Mouse (Mus musculus) lung, embryonic 14.5 days (tissue): ENCODE results near the gene Socs2. TPM values are rescaled to one million over a fixed set of nuclear protein-coding genes. Genes with fewer than 3 reads are reported as not detected.

Source experiments
- ATAC-seq: fragments of 200-750 bp; cut with Nextera tagmentation; 2 replicates; pipeline ENCODE4 v1.8.0; 2017; ENCODE audit warnings: mild to moderate bottlenecking, moderate TSS enrichment, moderate library complexity; ENCODE audit not compliant: insufficient read depth
- DNase-seq: peaks from one replicate; pipeline ENCODE4 v3.0.0-alpha.2; 2015
- H3K27ac ChIP-seq: fragments of 300-500 bp; sonication (generic); 2 replicates; pipeline ENCODE4 v1.5.1; 2014; ENCODE audit warnings: low read depth, mild to moderate bottlenecking, moderate library complexity
- H3K27me3 ChIP-seq: fragments of 300-500 bp; sonication (generic); 2 replicates; pipeline ENCODE4 v1.6.1; 2014; ENCODE audit warnings: low read length, control low read depth; ENCODE audit not compliant: insufficient read depth
- H3K36me3 ChIP-seq: fragments of 300-500 bp; sonication (generic); 2 replicates; pipeline ENCODE4 v1.6.1; 2014; ENCODE audit warnings: control low read depth; ENCODE audit not compliant: insufficient read depth
- H3K4me1 ChIP-seq: fragments of 300-500 bp; sonication (generic); 2 replicates; pipeline ENCODE4 v1.6.1; 2014; ENCODE audit warnings: antibody characterized with exemption, control low read depth; ENCODE audit not compliant: insufficient read depth
- H3K4me2 ChIP-seq: fragments of 300-500 bp; sonication (generic); 2 replicates; pipeline ENCODE4 v1.6.1; 2014; ENCODE audit warnings: mild to moderate bottlenecking
- H3K4me3 ChIP-seq: fragments of 300-500 bp; sonication (generic); 2 replicates; pipeline ENCODE4 v1.5.1; 2014; ENCODE audit warnings: low read depth, low read length
- H3K9ac ChIP-seq: fragments of 300-500 bp; sonication (generic); 2 replicates; pipeline ENCODE4 v1.6.1; 2014
- H3K9me3 ChIP-seq: fragments of 300-500 bp; sonication (generic); 2 replicates; pipeline ENCODE4 v1.6.1; 2016; ENCODE audit warnings: low read depth, low read length, control low read depth
- CTCF ChIP-seq: IDR thresholded peaks from 2 replicates; pipeline ENCODE4 v1.5.1; 2016; ENCODE audit warnings: antibody characterized with exemption, low read depth
- WGBS: fragments of 180-500 bp; shearing (Covaris S2); extraction: QIAGEN DNeasy Blood & Tissue Kit; methylation state at CpG from one replicate; pipeline ENCODE4 v1.1.7; 2014; 5-methylcytosine and 5-hydroxymethylcytosine counted together
- polyA plus RNA-seq: library from polyadenylated mRNA; unstranded; fragments of >200 nt; fragmentation: Nextera tagmentation; extraction: Ambion mirVana; gene quantifications from 2 replicates; pipeline ENCODE4 v1.2.1, GENCODE M21; 2014

Socs2 gene
- polyA plus RNA-seq, 1 experiment from 2014 or later: 124 TPM

GRCm38 (mm10) chr10:95457367-95458049, 40.5 kb upstream of the Socs2 start:
- no peak overlapping the region for H3K4me2 ChIP-seq
- H3K36me3 ChIP-seq: no peaks in the 10 kb centered on the region
- WGBS: 78% methylated on average over 8 of the region's 8 CpGs
- no peak for TF ChIP-seq CTCF
- H3K27ac ChIP-seq: peak overlapping the region; percentile 33; the same call in 1 of the 2 replicates
- no peak overlapping the region for H3K9ac ChIP-seq
- ATAC-seq (no peak), DNase-seq (no peak)
- no peak overlapping the region for H3K4me3 ChIP-seq
- no peaks in the 10 kb centered on the region for H3K4me1 ChIP-seq
- no peaks in the 10 kb centered on the region for H3K9me3 ChIP-seq
- H3K27me3 ChIP-seq: no peaks in the 10 kb centered on the region

- DNase-seq (no peak), ATAC-seq (no peak)
- H3K36me3 ChIP-seq: no peaks in the 10 kb centered on the region
- no peaks in the 10 kb centered on the region for H3K27me3 ChIP-seq
- H3K4me1 ChIP-seq: no peaks in the 10 kb centered on the region
- H3K9me3 ChIP-seq: no peaks in the 10 kb centered on the region
- H3K4me2 ChIP-seq: no peak overlapping the region
- no peak overlapping the region for H3K27ac ChIP-seq
- no peak overlapping the region for H3K9ac ChIP-seq
- H3K4me3 ChIP-seq: no peak overlapping the region
- 56% methylated on average over 2 of the region's 2 CpGs for WGBS
- TF ChIP-seq CTCF: no peak
These were observed 39.1 kb upstream of the Socs2 start for GRCm38 (mm10) chr10:95456103-95456502.

- H3K4me2 ChIP-seq: no peak overlapping the region
- no peak for DNase-seq
- TF ChIP-seq CTCF: no peak
- 86% methylated on average over 5 of the region's 5 CpGs for WGBS
- H3K27me3 ChIP-seq: no peaks in the 10 kb centered on the region
- no peak overlapping the region for H3K9ac ChIP-seq
- ATAC-seq: no peak
- H3K9me3 ChIP-seq: no peaks in the 10 kb centered on the region
- H3K4me3 ChIP-seq: no peak overlapping the region
- H3K27ac ChIP-seq: no peak overlapping the region
- H3K36me3 ChIP-seq: no peaks in the 10 kb centered on the region
- no peaks in the 10 kb centered on the region for H3K4me1 ChIP-seq
These were observed 36.3 kb upstream of the Socs2 start for GRCm38 (mm10) chr10:95453282-95453681.

DNA sequence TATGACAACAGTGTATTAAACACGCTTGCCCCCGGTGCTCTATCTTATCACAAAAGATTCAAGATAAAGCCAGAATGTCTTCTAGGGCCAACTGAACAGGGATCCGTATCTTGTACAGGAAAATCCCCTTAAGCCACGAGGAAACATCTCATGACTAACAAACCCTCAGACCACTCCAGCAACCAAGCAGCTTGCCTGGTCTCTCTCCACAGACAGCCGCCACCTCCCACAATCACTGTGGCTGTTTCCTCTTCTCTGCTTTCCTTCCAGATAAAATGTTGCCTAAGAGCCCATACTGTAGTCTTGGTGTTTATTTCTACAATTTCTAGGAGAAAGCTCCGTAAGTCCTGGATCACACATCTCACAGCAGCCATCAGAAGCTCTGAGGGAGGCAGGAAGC, 32.1 kb upstream of the Socs2 start:
- no peaks in the 10 kb centered on the region for H3K9me3 ChIP-seq
- TF ChIP-seq CTCF: no peak
- no peaks in the 10 kb centered on the region for H3K36me3 ChIP-seq
- H3K27ac ChIP-seq: no peak overlapping the region
- no peak for ATAC-seq
- no peaks in the 10 kb centered on the region for H3K4me1 ChIP-seq
- 44% methylated on average over 6 of the region's 6 CpGs for WGBS
- DNase-seq: no peak
- no peak overlapping the region for H3K9ac ChIP-seq
- H3K27me3 ChIP-seq: no peaks in the 10 kb centered on the region
- H3K4me3 ChIP-seq: no peak overlapping the region
- H3K4me2 ChIP-seq: no peak overlapping the region

GRCm38 (mm10) chr10:95447954-95448353, 31.0 kb upstream of the Socs2 start:
- no peaks in the 10 kb centered on the region for H3K36me3 ChIP-seq
- H3K4me3 ChIP-seq: no peak overlapping the region
- WGBS: 90% methylated on average over 16 of the region's 16 CpGs
- no peak overlapping the region for H3K4me2 ChIP-seq
- DNase-seq: no peak
- ATAC-seq: no peak
- H3K27ac ChIP-seq: no peak overlapping the region
- no peaks in the 10 kb centered on the region for H3K4me1 ChIP-seq
- no peaks in the 10 kb centered on the region for H3K27me3 ChIP-seq
- no peaks in the 10 kb centered on the region for H3K9me3 ChIP-seq
- TF ChIP-seq CTCF: no peak
- no peak overlapping the region for H3K9ac ChIP-seq

DNA sequence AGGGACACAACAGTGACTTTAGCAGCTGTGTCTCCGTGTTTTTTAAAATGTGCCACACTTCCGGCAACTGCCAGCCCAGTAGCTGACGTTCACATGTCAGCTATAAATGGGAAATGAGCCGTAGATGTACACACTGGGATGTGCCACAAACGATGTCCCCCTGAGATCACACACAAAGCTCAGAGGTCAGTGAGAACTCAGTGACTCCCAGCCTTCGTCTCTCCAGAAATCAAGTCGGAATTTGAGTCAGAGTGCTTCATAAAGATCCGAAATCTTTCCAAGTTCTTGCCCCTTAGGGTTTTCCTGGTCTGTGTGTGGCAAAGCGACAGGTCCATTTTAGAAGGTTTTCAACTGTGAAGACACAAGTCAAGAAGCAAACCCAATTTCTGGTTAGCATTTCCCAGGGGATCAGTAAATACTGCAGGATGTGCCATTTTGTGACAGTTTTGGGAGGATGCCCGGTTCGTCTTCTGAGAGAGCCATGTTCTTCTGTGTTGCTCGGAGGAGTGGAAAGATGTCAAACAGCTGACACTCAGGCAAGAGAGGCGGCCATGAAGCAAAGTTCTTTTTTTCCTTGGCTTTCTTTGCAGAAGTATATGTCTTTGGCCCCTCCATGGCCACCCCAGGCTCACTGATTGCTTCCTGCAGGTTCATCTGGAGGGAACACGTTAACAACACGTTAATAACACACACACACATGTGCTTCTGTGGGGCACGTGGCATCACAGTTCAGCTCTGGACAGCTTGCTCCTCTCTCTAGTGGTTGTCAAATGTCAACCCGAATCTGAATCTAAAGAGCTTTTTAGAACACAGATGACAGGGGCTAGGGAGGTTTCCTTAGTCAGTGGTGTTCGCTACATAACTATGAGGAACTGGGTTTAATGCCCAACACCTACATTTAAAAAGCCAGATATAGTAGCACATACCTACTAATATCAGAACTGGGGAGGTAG, 28.4 kb upstream of the Socs2 start:
- Histone ChIP-seq H3K36me3 (no peaks in the 10 kb centered on the region), H3K4me2 (peak overlapping the region; percentile 25; the same call in 1 of the 2 replicates), H3K27ac (peak overlapping the region; percentile 58), H3K4me1 (no peaks in the 10 kb centered on the region), H3K27me3 (no peaks in the 10 kb centered on the region), H3K4me3 (no peak overlapping the region), H3K9ac (no peak overlapping the region), H3K9me3 (no peaks in the 10 kb centered on the region)
- ATAC-seq (no peak), DNase-seq (peak; percentile 81)
- 50% methylated on average over 18 of the region's 18 CpGs for WGBS
- TF ChIP-seq CTCF: no peak

DNA sequence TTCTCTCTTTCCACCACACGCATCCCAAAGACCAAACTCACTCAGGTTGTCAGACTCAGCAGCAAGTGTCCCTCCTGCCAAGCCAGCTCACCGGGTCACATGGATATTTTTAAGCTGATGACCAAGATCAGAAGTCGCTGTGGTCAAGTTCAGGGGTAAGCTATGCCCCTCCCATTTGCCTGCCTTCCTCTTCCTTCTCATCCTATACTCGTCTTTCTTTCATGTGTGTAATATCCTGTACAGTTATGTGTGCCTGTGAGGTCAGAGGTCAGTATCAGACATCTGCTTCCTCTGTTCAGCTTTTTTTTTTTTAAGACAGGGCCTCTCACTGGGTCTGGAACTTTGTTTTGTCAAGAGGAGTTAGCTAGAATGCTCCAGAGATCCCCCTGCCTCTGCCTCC, 25.4 kb upstream of the Socs2 start:
- no peak for ATAC-seq
- H3K4me1 ChIP-seq: peaks cover 9% of the 10 kb centered on the region
- no peaks in the 10 kb centered on the region for H3K36me3 ChIP-seq
- H3K9me3 ChIP-seq: no peaks in the 10 kb centered on the region
- H3K4me3 ChIP-seq: no peak overlapping the region
- no peak overlapping the region for H3K4me2 ChIP-seq
- H3K9ac ChIP-seq: no peak overlapping the region
- 70% methylated on average over 4 of the region's 4 CpGs for WGBS
- TF ChIP-seq CTCF: no peak
- H3K27ac ChIP-seq: no peak overlapping the region
- DNase-seq: no peak
- no peaks in the 10 kb centered on the region for H3K27me3 ChIP-seq
